Mouse (Mus musculus) myocyte (in vitro differentiated cells): Measurements from ENCODE around the gene Fhit.

Experiments
- CEBPB ChIP-seq: IDR thresholded peaks from 2 replicates; pipeline ENCODE4 v1.6.1; 2011; ENCODE audit warnings: mild to moderate bottlenecking, moderate library complexity; ENCODE audit not compliant: poor library complexity, insufficient read depth, severe bottlenecking
- E2F4 ChIP-seq: IDR thresholded peaks from one replicate; pipeline ENCODE4 v1.6.1; 2011; ENCODE audit warnings: mild to moderate bottlenecking, control low read depth, moderate library complexity; ENCODE audit not compliant: insufficient read depth
- MAX ChIP-seq: IDR thresholded peaks from one replicate; pipeline ENCODE4 v1.6.1; 2011; ENCODE audit warnings: low read depth, mild to moderate bottlenecking, control low read depth
- MYOD1 ChIP-seq, 3 experiments: IDR thresholded peaks; one replicate each; pipeline ENCODE4 v1.6.1; 2011; ENCODE audit warnings: control low read depth in 2 of 3, low read depth in 2 of 3, mild to moderate bottlenecking in 2 of 3, moderate library complexity in 1 of 3; ENCODE audit not compliant: insufficient read length in 2 of 3, control insufficient read depth in 1 of 3
- MYOG ChIP-seq, 3 experiments: IDR thresholded peaks; one replicate each; pipeline ENCODE4 v1.6.1; 2011; ENCODE audit warnings: control low read depth in 2 of 3, low read depth in 2 of 3, mild to moderate bottlenecking in 2 of 3; ENCODE audit not compliant: insufficient read length in 2 of 3, control insufficient read depth in 1 of 3, insufficient read depth in 1 of 3
- POLR2A ChIP-seq: IDR thresholded peaks from one replicate; pipeline ENCODE4 v1.6.1; 2011; ENCODE audit warnings: low read depth, mild to moderate bottlenecking, control low read depth, moderate library complexity; ENCODE audit not compliant: insufficient read length
- POLR2AphosphoS2 ChIP-seq: IDR thresholded peaks from one replicate; pipeline ENCODE4 v1.6.1; 2011; ENCODE audit warnings: low read depth, control low read depth; ENCODE audit not compliant: insufficient read length
- REST ChIP-seq: IDR thresholded peaks from one replicate; pipeline ENCODE4 v1.6.1; 2011; ENCODE audit warnings: mild to moderate bottlenecking, control low read depth, moderate library complexity; ENCODE audit not compliant: insufficient read depth, insufficient read length
- SRF ChIP-seq: IDR thresholded peaks from one replicate; pipeline ENCODE4 v1.6.1; 2011; ENCODE audit warnings: low read depth; ENCODE audit not compliant: control insufficient read depth, insufficient read length
- TCF12 ChIP-seq: IDR thresholded peaks from one replicate; pipeline ENCODE4 v1.6.1; 2011; ENCODE audit warnings: mild to moderate bottlenecking, control low read depth; ENCODE audit not compliant: poor library complexity, insufficient read depth, severe bottlenecking
- TCF3 ChIP-seq: IDR thresholded peaks from one replicate; pipeline ENCODE4 v1.6.1; 2011; ENCODE audit warnings: low read depth, control low read depth; ENCODE audit not compliant: insufficient read length
- USF1 ChIP-seq: IDR thresholded peaks from one replicate; pipeline ENCODE4 v1.6.1; 2011; ENCODE audit warnings: low read depth, mild to moderate bottlenecking, control low read depth, moderate library complexity

DNA sequence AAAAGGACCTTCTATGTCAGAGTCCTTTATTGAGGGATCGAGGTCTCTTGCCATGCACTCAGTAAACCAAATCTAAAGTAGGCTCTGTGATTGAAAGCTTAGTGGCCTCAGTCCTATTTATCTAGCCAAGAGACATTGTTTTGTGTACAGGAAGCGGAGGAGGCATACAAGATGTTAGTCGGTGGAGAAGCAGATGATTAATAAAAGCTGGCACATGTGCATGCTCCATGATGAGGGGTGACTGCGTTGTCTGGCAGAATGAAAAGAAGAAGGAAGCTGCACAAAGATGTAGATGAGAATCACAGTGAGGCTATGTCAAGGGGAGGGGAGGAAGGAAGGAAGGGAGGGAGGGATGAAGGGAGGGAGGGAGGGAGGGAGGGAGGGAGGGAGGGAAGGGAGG lies 481.8 kb downstream of the Fhit start:
- TF ChIP-seq POLR2A (no peak), TCF12 (no peak), MYOD1 (IDR thresholded peaks at IDR 0.05; ENCODE audit: control insufficient read depth in 1 of 3, insufficient read length in 2 of 3, low read depth in 2 of 3) (no peak), MYOG (IDR thresholded peaks at IDR 0.05; ENCODE audit: control insufficient read depth in 1 of 3, insufficient read depth in 1 of 3, insufficient read length in 2 of 3, low read depth in 2 of 3) (no peak), CEBPB (no peak), MAX (no peak), USF1 (no peak), POLR2AphosphoS2 (no peak), E2F4 (no peak), TCF3 (no peak), SRF (no peak), REST (no peak)
